Mouse (Mus musculus): ENCODE measurements around the gene A930033H14Rik. TPM values are rescaled to one million over a fixed set of nuclear protein-coding genes. Genes with fewer than 3 reads are reported as not detected.

A930033H14Rik gene
- total and polyA plus RNA-seq, 3 experiments = not detected

- Histone ChIP-seq H3K9ac (ENCODE audit: control insufficient read depth, low read depth, low read length, poor library complexity, severe bottlenecking) (no peak overlapping the region), H3K9me3 (replicated peaks; ENCODE audit: insufficient read depth, low read length) (no peaks in the 10 kb centered on the region), H3K79me2 (ENCODE audit: control insufficient read depth, insufficient read depth, low read length, poor library complexity) (no peaks in the 10 kb centered on the region), H3K27ac (ENCODE audit: control insufficient read depth, low read depth, low read length) (no peak overlapping the region), H3K4me3 (ENCODE audit: control insufficient read depth in 1 of 2, insufficient read depth in 1 of 2, low read depth in 2 of 2, low read length in 2 of 2) (no peak overlapping the region), H3K4me1 (ENCODE audit: control insufficient read depth in 1 of 2, insufficient read depth in 2 of 2, low read length in 2 of 2) (no peaks in the 10 kb centered on the region), H3K36me3 (ENCODE audit: control insufficient read depth in 1 of 2, insufficient read depth in 2 of 2, low read length in 2 of 2) (no peaks in the 10 kb centered on the region), H3K27me3 (ENCODE audit: control insufficient read depth in 1 of 2, insufficient read depth in 2 of 2, low read length in 2 of 2) (no peaks in the 10 kb centered on the region)
- DNase-seq (ENCODE audit: low read depth, low spot score) = no peak
- no peak for TF ChIP-seq POLR2A (IDR thresholded peaks at IDR 0.05; ENCODE audit: control insufficient read depth in 1 of 2, insufficient read depth in 1 of 2, low read depth in 1 of 2, low read length in 2 of 2, poor library complexity in 1 of 2)
- no peak for TF ChIP-seq EP300 (IDR thresholded peaks at IDR 0.05; ENCODE audit: low read depth in 1 of 2, low read length in 2 of 2)
- no peak for TF ChIP-seq ETS1 (IDR thresholded peaks at IDR 0.05; ENCODE audit: low read depth, low read length)
- TF ChIP-seq CHD2 (IDR thresholded peaks at IDR 0.05; ENCODE audit: low read length) = no peak
- TF ChIP-seq MYC (IDR thresholded peaks at IDR 0.05; ENCODE audit: low read depth, low read length) = no peak
Measured at GRCm38 (mm10) chr10:69259161-69259560, 46.3 kb upstream of the A930033H14Rik start.

DNA sequence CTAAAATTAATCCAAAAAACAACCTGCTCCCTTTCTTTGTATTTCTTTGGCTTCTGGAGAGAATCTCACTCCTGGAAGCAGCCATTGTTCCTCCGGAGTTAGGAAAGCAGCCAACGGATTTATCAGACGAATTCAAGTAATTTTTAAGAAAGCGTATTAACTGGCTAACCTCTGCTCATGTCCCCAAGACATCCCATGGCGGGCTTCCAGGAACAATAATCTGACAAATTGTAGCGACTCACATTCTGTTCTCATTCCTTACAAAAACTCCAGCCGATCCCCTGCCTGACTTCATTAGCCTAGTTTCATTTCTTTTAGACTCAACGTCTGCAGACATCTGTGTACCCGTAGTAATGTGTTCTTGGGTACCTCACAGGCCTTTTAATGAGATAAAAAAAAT is 45.7 kb upstream of the A930033H14Rik start:
- H3K27me3 ChIP-seq (ENCODE audit: control insufficient read depth in 1 of 2, insufficient read depth in 2 of 2, low read length in 2 of 2) = no peaks in the 10 kb centered on the region
- H3K9ac ChIP-seq (ENCODE audit: control insufficient read depth, low read depth, low read length, poor library complexity, severe bottlenecking) = no peak overlapping the region
- no peak overlapping the region for H3K27ac ChIP-seq (ENCODE audit: control insufficient read depth, low read depth, low read length)
- no peaks in the 10 kb centered on the region for H3K4me1 ChIP-seq (ENCODE audit: control insufficient read depth in 1 of 2, insufficient read depth in 2 of 2, low read length in 2 of 2)
- H3K36me3 ChIP-seq (ENCODE audit: control insufficient read depth in 1 of 2, insufficient read depth in 2 of 2, low read length in 2 of 2) = no peaks in the 10 kb centered on the region
- DNase-seq (ENCODE audit: low read depth, low spot score) = no peak
- no peaks in the 10 kb centered on the region for H3K9me3 ChIP-seq (replicated peaks; ENCODE audit: insufficient read depth, low read length)
- H3K79me2 ChIP-seq (ENCODE audit: control insufficient read depth, insufficient read depth, low read length, poor library complexity) = no peaks in the 10 kb centered on the region
- no peak for TF ChIP-seq MAX (IDR thresholded peaks at IDR 0.05; ENCODE audit: low read length)
- no peak for TF ChIP-seq SIN3A (IDR thresholded peaks at IDR 0.05; ENCODE audit: low read length)
- TF ChIP-seq EP300 (IDR thresholded peaks at IDR 0.05; ENCODE audit: low read depth in 1 of 2, low read length in 2 of 2) = no peak
- TF ChIP-seq JUND (IDR thresholded peaks at IDR 0.05; ENCODE audit: low read depth, low read length) = no peak
- TF ChIP-seq GATA1 (IDR thresholded peaks at IDR 0.05; ENCODE audit: low read depth, low read length) = no peak
- no peak overlapping the region for H3K4me3 ChIP-seq (ENCODE audit: control insufficient read depth in 1 of 2, insufficient read depth in 1 of 2, low read depth in 2 of 2, low read length in 2 of 2)

DNA sequence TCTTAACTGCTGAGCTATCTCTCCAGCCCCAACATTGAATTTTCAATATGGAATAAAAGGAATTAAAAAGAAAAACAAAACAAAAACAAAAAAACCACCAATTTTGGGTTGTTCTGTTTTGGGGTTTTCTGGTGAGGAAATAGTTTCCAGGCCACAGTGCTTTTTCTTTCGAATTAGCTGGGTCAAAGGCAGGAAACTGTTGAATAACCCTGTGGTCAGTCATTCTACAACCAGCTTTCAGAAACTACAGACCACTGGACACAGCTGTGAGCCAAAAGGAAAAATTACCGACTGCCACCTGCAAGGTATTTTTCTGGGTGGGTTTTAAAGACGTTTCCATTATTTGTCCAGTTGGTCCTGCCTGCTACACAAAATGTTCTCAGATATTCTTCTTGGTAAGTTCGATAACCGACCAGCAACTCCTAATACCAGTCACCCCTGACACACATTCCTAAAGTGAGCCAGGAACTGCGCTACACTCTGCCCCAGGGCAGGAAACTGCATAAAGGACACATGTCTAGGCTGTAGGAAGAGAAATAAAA is 44.8 kb upstream of the A930033H14Rik start:
- Histone ChIP-seq H3K36me3 (ENCODE audit: control insufficient read depth in 1 of 2, insufficient read depth in 2 of 2, low read length in 2 of 2) (no peaks in the 10 kb centered on the region), H3K4me1 (ENCODE audit: control insufficient read depth in 1 of 2, insufficient read depth in 2 of 2, low read length in 2 of 2) (no peaks in the 10 kb centered on the region), H3K4me3 (ENCODE audit: control insufficient read depth in 1 of 2, insufficient read depth in 1 of 2, low read depth in 2 of 2, low read length in 2 of 2) (no peak overlapping the region), H3K27me3 (ENCODE audit: control insufficient read depth in 1 of 2, insufficient read depth in 2 of 2, low read length in 2 of 2) (no peaks in the 10 kb centered on the region), H3K27ac (ENCODE audit: control insufficient read depth, low read depth, low read length) (no peak overlapping the region), H3K79me2 (ENCODE audit: control insufficient read depth, insufficient read depth, low read length, poor library complexity) (no peaks in the 10 kb centered on the region), H3K9ac (ENCODE audit: control insufficient read depth, low read depth, low read length, poor library complexity, severe bottlenecking) (no peak overlapping the region), H3K9me3 (replicated peaks; ENCODE audit: insufficient read depth, low read length) (no peaks in the 10 kb centered on the region)
- DNase-seq (ENCODE audit: low read depth, low spot score) = no peak
- TF ChIP-seq TAL1 (IDR thresholded peaks at IDR 0.05; ENCODE audit: low read length) (no peak), MAX (IDR thresholded peaks at IDR 0.05; ENCODE audit: low read length) (no peak), TBP (IDR thresholded peaks at IDR 0.05; ENCODE audit: low read depth, low read length) (no peak), SMC3 (IDR thresholded peaks at IDR 0.05; ENCODE audit: low read depth, low read length) (no peak), USF2 (IDR thresholded peaks at IDR 0.05; ENCODE audit: borderline replicate concordance in 1 of 2, insufficient read depth in 1 of 2, low read depth in 1 of 2, low read length in 2 of 2) (no peak), JUND (IDR thresholded peaks at IDR 0.05; ENCODE audit: low read depth, low read length) (no peak), HCFC1 (IDR thresholded peaks at IDR 0.05; ENCODE audit: low read depth, low read length) (no peak), SIN3A (IDR thresholded peaks at IDR 0.05; ENCODE audit: low read length) (no peak), CHD2 (IDR thresholded peaks at IDR 0.05; ENCODE audit: low read length) (no peak), GATA1 (IDR thresholded peaks at IDR 0.05; ENCODE audit: low read depth, low read length) (no peak), RAD21 (IDR thresholded peaks at IDR 0.05; ENCODE audit: low read depth, low read length) (no peak), TCF12 (IDR thresholded peaks at IDR 0.05; ENCODE audit: low read depth, low read length) (no peak), ZC3H11A (IDR thresholded peaks at IDR 0.05; ENCODE audit: low read depth, low read length) (no peak), MXI1 (IDR thresholded peaks at IDR 0.05; ENCODE audit: low read depth, low read length) (no peak), RCOR1 (IDR thresholded peaks at IDR 0.05; ENCODE audit: low read depth, low read length) (no peak), CHD1 (IDR thresholded peaks at IDR 0.05; ENCODE audit: low read depth, low read length) (no peak)

All from MEL (cell line).